Mouse (Mus musculus) ES-CJ7 (cell line): ENCODE measurements at regions not wholly inside any gene's neighbourhood (a gene's known extent, or its start where the extent isn't known, plus 50 kb on each side); places are given as distances from the start of the nearest gene placed in this dataset.

Experiments
- DNase-seq: peaks from one replicate; pipeline ENCODE4 v3.0.0; 2011; ENCODE audit warnings: low read depth, low spot score

- no peak for DNase-seq
Measured at GRCm38 (mm10) chr9:43514731-43515458, 204.2 kb downstream of the Trim29 start.

- no peak for DNase-seq
Measured at GRCm38 (mm10) chr9:43520931-43521330, 210.3 kb downstream of the Trim29 start.

GRCm38 (mm10) chr9:43524947-43525565, 214.4 kb downstream of the Trim29 start:
- no peak for DNase-seq

GRCm38 (mm10) chr9:43532187-43532586, 211.6 kb upstream of the Nectin1 start:
- DNase-seq = no peak

GRCm38 (mm10) chr9:43535967-43536366, 207.8 kb upstream of the Nectin1 start:
- no peak for DNase-seq

- no peak for DNase-seq
Measured at GRCm38 (mm10) chr9:43537121-43537520, 206.7 kb upstream of the Nectin1 start.

- no peak for DNase-seq
Measured at GRCm38 (mm10) chr9:43540131-43540530, 203.7 kb upstream of the Nectin1 start.

- no peak for DNase-seq
Measured at GRCm38 (mm10) chr9:43541234-43541633, 202.6 kb upstream of the Nectin1 start.

GRCm38 (mm10) chr9:43542077-43542654, 201.6 kb upstream of the Nectin1 start:
- DNase-seq = no peak

- peak; percentile 55 for DNase-seq
Measured at GRCm38 (mm10) chr9:43545081-43545565, 198.7 kb upstream of the Nectin1 start.

- no peak for DNase-seq
Measured at GRCm38 (mm10) chr9:43548883-43549282, 194.9 kb upstream of the Nectin1 start.

- DNase-seq = no peak
Measured at GRCm38 (mm10) chr9:43549293-43549692, 194.5 kb upstream of the Nectin1 start.

- DNase-seq = peak; percentile 12
Measured at GRCm38 (mm10) chr9:43552758-43553157, 191.0 kb upstream of the Nectin1 start.

GRCm38 (mm10) chr9:43562016-43562415, 181.8 kb upstream of the Nectin1 start:
- DNase-seq = no peak

GRCm38 (mm10) chr9:43564239-43564906, 179.4 kb upstream of the Nectin1 start:
- no peak for DNase-seq

- no peak for DNase-seq
Measured at GRCm38 (mm10) chr9:43568851-43569250, 174.9 kb upstream of the Nectin1 start.

- DNase-seq = no peak
Measured at GRCm38 (mm10) chr9:43571086-43571485, 172.7 kb upstream of the Nectin1 start.

- DNase-seq = no peak
Measured at GRCm38 (mm10) chr9:43575659-43576058, 168.1 kb upstream of the Nectin1 start.

- DNase-seq = no peak
Measured at GRCm38 (mm10) chr9:43580653-43581052, 163.1 kb upstream of the Nectin1 start.

- DNase-seq = no peak
Measured at GRCm38 (mm10) chr9:43585616-43586015, 158.2 kb upstream of the Nectin1 start.

- DNase-seq = no peak
Measured at GRCm38 (mm10) chr9:43593236-43593635, 150.5 kb upstream of the Nectin1 start.

GRCm38 (mm10) chr9:43594814-43595213, 149.0 kb upstream of the Nectin1 start:
- DNase-seq = no peak
